Mouse (Mus musculus): Measurements from ENCODE around the gene Phpt1.

The Phpt1 gene

DNA sequence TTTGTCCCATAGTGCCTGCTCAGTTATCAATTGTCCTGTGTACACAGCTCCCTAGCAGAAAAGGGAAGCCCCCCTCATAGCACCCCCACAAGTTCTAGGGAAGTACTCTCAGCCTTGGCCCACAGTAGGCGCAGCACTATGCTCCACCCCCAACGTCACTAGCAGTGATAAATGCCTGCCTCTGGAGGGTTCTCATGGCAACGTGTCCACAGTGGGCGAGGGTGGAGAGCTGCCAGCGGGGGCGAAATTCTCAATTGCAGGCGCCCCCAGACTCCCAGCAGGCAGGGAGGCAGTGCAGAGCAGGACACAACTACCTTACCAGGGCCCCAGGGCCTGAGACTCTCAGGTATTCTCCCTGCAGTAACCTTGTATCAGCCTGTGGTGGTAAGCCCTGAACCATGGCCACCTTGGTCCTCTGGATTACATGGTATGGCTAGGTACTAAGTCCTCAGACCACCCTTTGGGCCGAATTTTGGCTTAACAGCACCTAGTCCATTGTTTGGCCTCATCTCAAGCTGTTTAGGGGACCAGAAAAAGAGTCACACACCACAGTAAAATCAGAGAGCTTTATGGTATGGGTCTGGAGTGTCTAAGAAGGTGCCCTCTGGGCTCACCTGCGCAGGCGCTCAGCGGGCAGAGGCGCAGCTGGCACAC is 7.6 kb upstream of the Phpt1 start:
- peak; percentile 48 for ATAC-seq (ENCODE audit: low TSS enrichment)

DNA sequence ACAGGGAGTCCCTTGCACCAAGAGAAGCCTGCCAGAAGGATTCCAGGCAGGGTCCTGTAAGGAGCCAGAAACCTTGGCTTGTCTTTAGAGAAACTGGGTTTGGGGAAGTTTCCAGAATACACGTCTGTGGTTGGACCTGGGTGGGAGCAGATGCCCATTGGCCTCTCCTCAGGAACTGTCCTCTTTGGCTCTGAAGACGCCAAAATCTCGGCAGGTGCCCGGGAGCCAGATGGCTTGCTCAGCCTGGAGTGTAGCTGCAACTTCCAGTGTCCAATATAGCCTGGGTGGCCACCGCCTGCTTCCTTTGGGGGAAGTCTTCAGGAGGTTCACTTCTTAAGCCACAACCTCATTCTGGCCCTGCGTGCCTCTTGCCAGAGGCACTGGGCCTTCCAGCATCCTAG is 6.9 kb upstream of the Phpt1 start:
- peak; percentile 18; the same call in 1 of the 2 replicates for ATAC-seq (ENCODE audit: low TSS enrichment)

- ATAC-seq (ENCODE audit: low TSS enrichment) = peak; percentile 31
These were observed 6.4 kb upstream of the Phpt1 start, which contains the start of gene Ajm1 for GRCm38 (mm10) chr2:25581294-25581864. Gene Ajm1 (minus strand): TSS chr2:25581757.

- ATAC-seq (ENCODE audit: low TSS enrichment) = no peak
These were observed 5.6 kb upstream of the Phpt1 start for GRCm38 (mm10) chr2:25580621-25581101.

GRCm38 (mm10) chr2:25579737-25580460 is 4.9 kb upstream of the Phpt1 start:
- no peak for ATAC-seq (ENCODE audit: low TSS enrichment)

DNA sequence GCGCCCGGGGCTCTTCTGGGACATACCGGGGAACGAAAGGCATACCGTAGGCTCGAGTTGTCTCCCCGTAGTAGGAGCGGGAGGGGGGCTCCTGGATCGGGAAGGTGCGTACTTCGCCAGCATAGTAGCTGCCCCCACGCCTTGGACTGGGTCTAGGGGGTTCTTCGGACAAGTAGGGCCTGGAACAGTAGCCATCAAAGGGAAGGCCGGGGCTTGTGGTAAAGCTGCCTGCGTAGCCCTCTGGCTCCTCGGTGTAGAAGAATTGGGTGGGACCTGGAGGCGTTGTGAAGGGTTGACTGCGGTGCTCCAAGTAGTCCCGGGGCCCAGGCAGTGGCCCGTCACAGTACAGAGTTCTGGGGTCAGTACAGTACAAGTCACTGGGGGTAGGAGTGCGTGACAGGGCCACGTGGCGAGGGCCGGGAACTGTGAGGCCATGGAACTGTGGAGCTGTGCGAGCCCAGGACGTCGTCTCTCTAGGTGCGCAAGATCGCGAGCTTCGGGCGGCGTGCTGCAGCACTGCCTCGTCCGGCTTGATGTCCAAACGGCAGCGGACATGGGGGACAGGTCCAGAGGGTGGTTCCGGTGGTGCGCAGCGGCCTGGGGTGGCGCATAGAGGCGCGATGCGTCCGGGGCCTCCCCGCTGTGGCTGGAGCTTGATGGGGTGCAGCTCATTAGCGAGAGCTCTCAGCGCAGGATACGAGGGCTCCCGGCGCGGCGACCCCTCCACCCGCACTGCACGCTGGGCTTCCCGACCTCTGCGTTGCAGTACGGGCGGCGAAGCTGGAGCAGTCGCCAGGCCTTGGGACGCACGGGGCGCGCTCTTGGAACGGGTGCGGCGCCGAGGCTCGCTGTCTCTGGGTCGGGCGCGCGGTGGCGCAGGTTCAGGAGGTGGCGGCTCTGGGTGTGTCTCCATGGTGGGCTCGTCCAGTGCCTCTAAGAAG is 4.0 kb upstream of the Phpt1 start:
- ATAC-seq (ENCODE audit: low TSS enrichment) = no peak

- ATAC-seq (ENCODE audit: low TSS enrichment) = no peak
These were observed 3.1 kb upstream of the Phpt1 start for GRCm38 (mm10) chr2:25577951-25578795.

DNA sequence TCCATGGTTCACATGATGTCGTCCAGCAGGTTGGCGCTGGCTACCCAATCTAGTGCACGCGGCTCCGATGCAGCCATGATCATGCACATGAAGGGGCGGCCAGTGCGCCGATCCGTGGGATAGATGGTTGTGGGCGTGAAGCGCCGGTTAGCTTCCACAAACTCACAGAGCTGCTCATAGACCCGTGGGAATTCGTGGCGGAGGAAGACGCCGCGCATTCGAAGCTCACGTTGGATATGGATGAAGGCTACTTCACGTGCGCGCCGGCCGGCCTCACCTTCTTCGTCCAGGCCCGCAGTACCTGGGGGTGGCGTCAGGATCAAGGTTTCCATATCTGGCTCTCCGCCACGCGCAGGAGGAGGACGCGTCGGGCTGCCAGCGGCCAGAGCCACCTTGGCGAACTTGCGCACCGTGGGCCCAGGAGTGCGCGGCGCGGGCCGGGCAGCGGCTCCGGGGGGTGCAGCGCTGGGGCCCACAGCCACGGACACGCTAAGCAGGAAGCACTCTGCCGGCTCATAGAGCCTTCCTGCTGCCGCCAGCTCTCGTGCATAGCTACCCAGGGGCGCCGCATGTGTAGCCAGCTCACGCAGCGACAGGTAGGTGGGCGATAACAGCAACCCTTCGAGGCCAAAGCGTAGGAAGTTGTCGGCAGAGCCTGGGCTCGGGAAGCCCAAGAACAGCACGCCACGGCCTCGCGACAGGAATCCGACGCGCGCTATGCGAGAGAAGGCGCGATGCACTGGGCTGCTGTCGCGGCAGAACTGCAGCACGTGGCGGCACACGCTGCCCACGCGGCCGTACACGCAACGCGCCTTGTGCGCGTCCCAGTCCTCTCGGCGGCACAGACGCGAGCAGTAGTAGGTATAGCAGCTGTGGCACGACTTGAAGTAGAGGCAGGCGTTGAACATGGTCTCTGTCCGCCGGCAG is 2.2 kb upstream of the Phpt1 start:
- no peak for ATAC-seq (ENCODE audit: low TSS enrichment)

DNA sequence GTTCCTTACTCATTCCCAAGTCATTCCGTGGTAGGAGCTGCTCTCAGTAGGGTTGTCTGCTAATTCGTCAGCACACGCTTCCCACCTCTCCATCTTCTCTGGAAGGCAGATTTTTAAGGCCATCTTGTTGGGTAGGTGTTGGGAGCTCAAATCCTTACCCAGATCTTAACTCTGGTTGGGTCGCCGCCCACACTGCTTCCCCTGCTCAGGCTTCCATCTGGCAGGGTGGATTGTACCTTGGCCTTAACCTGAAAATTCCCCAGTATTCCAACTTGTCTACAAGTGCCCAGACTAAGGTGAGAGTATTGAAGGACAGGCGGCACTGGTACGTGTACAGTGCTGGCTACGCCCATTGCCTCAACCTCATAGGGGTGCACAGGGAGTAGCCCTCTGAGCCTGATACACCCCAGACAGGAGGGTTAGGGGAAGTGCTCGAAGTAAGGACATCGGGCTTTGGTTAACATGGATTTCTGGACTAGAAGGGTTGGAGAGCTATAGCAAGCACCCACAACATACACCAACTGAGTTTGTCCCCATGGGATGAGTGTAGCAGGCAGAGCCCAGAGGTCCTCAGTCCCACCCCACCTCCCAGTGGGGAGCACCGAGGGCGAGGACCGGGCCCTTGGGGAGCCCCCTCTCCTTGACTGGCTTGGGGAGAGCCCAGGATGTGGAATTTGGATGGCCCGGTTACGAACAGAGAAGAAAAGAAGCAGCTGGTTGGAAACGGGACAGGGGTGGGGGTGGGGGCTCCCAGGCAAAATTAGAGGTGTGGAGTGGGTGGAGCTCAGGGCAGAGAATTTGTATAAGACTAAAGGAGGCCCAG is 1.2 kb upstream of the Phpt1 start:
- peak; percentile 12; the same call in 1 of the 2 replicates for ATAC-seq (ENCODE audit: low TSS enrichment)

DNA sequence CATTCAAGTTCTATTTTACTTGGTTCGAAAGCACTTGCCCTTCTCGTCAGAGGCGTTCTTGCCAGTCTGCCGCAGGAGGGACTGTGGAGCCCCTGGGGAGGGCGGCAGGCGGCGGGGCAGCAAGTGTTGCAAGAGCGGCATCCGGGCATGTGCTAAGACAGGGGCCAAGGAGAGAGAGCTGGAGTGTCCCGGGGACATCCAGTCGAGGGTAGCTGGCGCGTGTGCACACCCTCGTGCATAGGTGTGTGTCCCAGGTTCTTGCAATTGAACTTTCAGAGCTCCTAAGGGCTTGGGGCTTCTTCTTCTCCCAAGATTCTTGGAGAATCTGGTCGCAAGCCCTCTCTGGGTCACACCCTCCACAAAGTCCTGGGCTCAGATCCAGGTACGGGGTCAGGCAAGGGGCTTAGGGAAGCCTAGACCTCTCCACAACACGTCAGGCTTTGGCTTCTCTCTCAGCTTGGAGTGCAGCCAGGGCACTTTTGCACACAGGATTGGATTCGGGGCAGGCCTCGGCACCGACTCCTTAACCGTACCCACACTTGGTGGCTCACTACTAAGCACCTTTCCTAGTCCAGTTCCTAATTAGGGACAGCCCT is 506 bp upstream of the Phpt1 start:
- ATAC-seq (ENCODE audit: low TSS enrichment) = no peak

GRCm38 (mm10) chr2:25574136-25574535 is 888 bp downstream of the Phpt1 start:
- no peak for ATAC-seq (ENCODE audit: low TSS enrichment)

DNA sequence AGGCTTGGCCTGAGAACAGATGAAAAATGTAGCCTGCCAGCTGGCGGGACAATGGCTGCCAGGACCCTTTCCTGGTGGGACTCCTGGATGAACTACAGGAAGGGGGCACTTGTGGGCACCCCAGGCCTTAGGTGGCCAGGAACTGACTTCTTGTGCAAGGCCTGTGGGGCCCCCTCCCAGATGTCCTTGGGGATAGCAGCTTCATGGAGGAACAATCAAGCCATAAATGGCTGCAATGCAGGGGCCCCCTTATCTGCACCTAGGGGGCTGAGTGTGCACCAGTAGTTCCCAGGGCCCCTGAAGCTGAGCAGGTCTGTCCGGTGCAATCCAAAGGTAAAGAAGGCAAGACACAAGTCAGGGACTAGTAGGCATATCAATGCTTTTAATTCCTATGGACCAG is 2.0 kb downstream of the Phpt1 start:
- no peak for ATAC-seq (ENCODE audit: low TSS enrichment)

DNA sequence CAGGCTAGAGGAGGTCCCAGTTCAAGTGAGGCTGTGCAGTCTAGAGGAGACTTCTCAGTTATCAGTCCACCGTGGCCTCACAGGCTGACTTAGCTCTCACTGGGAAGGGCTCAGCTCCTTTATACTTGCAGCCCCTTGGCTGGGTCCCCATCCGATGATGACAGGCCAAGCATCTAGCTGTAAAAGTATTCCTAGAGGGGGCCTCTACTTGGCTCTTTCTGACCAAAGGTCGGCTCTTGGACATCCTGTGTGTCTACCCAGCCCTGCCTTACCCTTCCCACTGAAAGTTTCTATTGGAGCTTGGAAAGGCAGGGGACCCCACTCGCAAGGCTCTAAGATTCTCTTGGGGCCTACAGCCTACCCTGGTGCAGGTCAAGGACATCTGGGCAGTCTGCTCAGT is 3.8 kb downstream of the Phpt1 start:
- ATAC-seq (ENCODE audit: low TSS enrichment) = no peak

DNA sequence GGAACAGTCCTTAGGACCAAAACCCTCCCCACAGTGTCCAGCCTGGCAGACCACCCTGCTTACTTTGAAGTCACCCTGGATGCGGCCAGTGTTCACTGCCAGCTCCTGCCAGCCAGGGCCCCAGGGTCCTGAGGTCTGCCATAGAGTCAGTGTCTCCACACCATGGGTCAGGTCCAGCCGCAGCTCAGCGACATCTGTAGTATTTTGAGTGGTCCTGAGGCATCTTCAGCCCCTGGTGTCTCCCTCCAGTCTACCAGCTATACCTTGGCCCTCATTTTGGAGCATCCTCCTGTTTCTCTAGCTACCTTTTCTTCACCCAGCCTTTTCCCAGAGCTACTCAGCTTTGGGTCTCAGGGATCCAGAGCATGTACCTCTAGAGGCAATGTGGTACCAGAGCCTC is 5.7 kb downstream of the Phpt1 start:
- ATAC-seq (ENCODE audit: low TSS enrichment) = no peak

- ATAC-seq (ENCODE audit: low TSS enrichment) = no peak
These were observed 6.5 kb downstream of the Phpt1 start for GRCm38 (mm10) chr2:25568473-25569019.

- no peak for ATAC-seq (ENCODE audit: low TSS enrichment)
These were observed 8.5 kb downstream of the Phpt1 start for GRCm38 (mm10) chr2:25566558-25566957.

DNA sequence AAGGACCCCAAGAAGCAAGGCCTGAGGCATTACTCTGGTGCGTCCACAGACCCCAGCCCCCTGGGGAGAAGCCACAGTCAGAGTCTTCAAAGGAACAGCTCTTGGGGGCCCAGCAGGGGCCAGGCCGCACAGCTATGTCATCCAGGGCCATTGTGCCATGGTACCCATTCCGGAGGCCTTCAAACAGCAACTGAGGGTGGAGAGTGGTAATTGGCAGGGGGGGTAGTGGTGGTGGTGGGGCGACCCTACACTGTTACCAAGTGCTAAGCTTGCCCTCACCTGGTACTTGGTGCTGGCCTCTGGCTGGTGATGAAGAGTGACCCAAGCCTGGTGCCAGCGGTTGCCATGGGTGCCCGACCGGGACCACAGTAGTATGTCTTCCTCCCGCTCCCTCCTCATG is 9.3 kb downstream of the Phpt1 start:
- ATAC-seq (ENCODE audit: low TSS enrichment) = no peak

DNA sequence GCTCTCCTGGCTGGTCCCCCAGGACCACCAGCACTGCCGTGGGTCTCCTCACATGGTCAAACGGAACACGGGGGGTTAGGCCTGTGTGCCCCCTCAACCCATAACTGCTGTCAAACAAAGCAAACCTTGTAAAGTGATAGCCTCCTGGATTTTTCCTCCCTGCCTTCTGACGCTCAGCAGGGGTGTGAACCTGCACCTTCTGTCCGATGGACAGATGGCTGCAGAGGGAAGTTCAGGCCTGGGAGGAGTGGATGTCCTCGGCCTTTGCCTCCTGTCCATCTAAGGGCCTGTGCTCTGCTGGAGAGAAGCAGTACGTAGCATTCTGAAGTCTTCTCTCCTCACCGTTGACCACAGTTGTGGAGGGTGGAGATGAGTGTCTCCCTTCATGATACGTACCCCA is 13.1 kb downstream of the Phpt1 start:
- ATAC-seq (ENCODE audit: low TSS enrichment) = no peak
